Mouse (Mus musculus) G1E (cell line): ENCODE data around the gene Syna. TPM values are rescaled to one million over a fixed set of nuclear protein-coding genes. Genes with fewer than 3 reads are reported as not detected.
A peak's percentile ranks its signal among the peaks of the same experiment; 100 is the strongest.

Experiments used
- ATAC-seq: 2 replicates; pipeline ENCODE4 v1.8.0; 2016; ENCODE audit warnings: mild to moderate bottlenecking; ENCODE audit not compliant: insufficient number of reproducible peaks, poor library complexity, low FRiP score, severe bottlenecking; ENCODE audit errors: extremely low read depth
- DNase-seq: peaks from one replicate; pipeline ENCODE4 v3.0.0; 2012; ENCODE audit warnings: low spot score
- H3K27me3 ChIP-seq: 2 replicates; pipeline ENCODE4 v1.6.1; 2012; ENCODE audit warnings: mild to moderate bottlenecking, low read length, inconsistent platforms; ENCODE audit not compliant: insufficient read depth
- H3K36me3 ChIP-seq: replicated peaks from 2 replicates; pipeline ENCODE3; 2012; ENCODE audit warnings: mild to moderate bottlenecking, inconsistent platforms
- H3K4me1 ChIP-seq: 2 replicates; pipeline ENCODE4 v1.6.1; 2012; ENCODE audit warnings: low read depth, low read length, inconsistent platforms, mixed read lengths; ENCODE audit not compliant: insufficient read depth
- H3K4me3 ChIP-seq: 2 replicates; pipeline ENCODE4 v1.5.1; 2012; ENCODE audit warnings: low read depth, mild to moderate bottlenecking, inconsistent platforms, low read length, moderate library complexity, mixed read lengths
- H3K9me3 ChIP-seq: replicated peaks from 2 replicates; pipeline ENCODE4 v1.6.1; 2012; ENCODE audit warnings: inconsistent platforms
- CTCF ChIP-seq: IDR thresholded peaks from 2 replicates; pipeline ENCODE4 v1.5.1; 2012; ENCODE audit warnings: low read depth, low read length, inconsistent platforms, mixed read lengths
- GATA1 ChIP-seq: IDR thresholded peaks from 2 replicates; pipeline ENCODE4 v1.6.1; 2012; ENCODE audit warnings: borderline replicate concordance, low read length, inconsistent platforms, mixed read lengths
- GATA2 ChIP-seq: IDR thresholded peaks from 2 replicates; pipeline ENCODE4 v1.6.1; 2012; ENCODE audit warnings: low read depth, low read length, inconsistent platforms, borderline replicate concordance
- POLR2AphosphoS5 ChIP-seq: IDR thresholded peaks from 2 replicates; pipeline ENCODE4 v1.6.1; 2012; ENCODE audit warnings: low read depth, low read length, inconsistent platforms; ENCODE audit not compliant: insufficient replicate concordance
- TAL1 ChIP-seq: conservative IDR thresholded peaks from 2 replicates; pipeline ENCODE4 v1.6.1; 2012; ENCODE audit warnings: low read depth, low read length, inconsistent platforms, mixed read lengths
- polyA plus RNA-seq: library from polyadenylated mRNA; stranded (reverse); fragments of >175 nt; gene quantifications from 2 replicates; pipeline ENCODE4 v1.2.3, GENCODE M21; 2012
- total RNA-seq, 2 experiments: library from RNA; stranded (forward) in 1 of 2; stranded (reverse) in 1 of 2; fragments of 200-1000 nt in 1 of 2; fragments of >200 nt in 1 of 2; fragmentation: Nextera tagmentation in 1 of 2; gene quantifications; 2 replicates each; pipeline ENCODE4 v1.2.3; 2014 to 2017

Syna gene
- total and polyA plus RNA-seq, 3 experiments = 0.11 TPM; not detected in 2

- no peak for TF ChIP-seq GATA1
- TF ChIP-seq CTCF = no peak
- no peak for TF ChIP-seq GATA2
- TF ChIP-seq TAL1 = no peak
- TF ChIP-seq POLR2AphosphoS5 = no peak
These were observed 4.4 kb downstream of the Syna start for GRCm38 (mm10) chr5:134555463-134556164.

GRCm38 (mm10) chr5:134553951-134554546, 5.9 kb downstream of the Syna start:
- no peak for ATAC-seq
- no peak for DNase-seq
- no peaks in the 10 kb centered on the region for H3K9me3 ChIP-seq
- peaks cover 30% of the 10 kb centered on the region for H3K27me3 ChIP-seq
- peaks cover 13% of the 10 kb centered on the region for H3K4me1 ChIP-seq
- H3K36me3 ChIP-seq = no peaks in the 10 kb centered on the region
- H3K4me3 ChIP-seq = no peak overlapping the region
- TF ChIP-seq CTCF = no peak

More at GRCm38 (mm10) chr5:134555463-134556164, 4.4 kb downstream of the Syna start:
- Histone ChIP-seq H3K36me3 (no peaks in the 10 kb centered on the region), H3K4me3 (no peak overlapping the region), H3K4me1 (peaks cover 13% of the 10 kb centered on the region), H3K27me3 (peaks cover 27% of the 10 kb centered on the region), H3K9me3 (no peaks in the 10 kb centered on the region)
- ATAC-seq = no peak
- no peak for DNase-seq

DNA sequence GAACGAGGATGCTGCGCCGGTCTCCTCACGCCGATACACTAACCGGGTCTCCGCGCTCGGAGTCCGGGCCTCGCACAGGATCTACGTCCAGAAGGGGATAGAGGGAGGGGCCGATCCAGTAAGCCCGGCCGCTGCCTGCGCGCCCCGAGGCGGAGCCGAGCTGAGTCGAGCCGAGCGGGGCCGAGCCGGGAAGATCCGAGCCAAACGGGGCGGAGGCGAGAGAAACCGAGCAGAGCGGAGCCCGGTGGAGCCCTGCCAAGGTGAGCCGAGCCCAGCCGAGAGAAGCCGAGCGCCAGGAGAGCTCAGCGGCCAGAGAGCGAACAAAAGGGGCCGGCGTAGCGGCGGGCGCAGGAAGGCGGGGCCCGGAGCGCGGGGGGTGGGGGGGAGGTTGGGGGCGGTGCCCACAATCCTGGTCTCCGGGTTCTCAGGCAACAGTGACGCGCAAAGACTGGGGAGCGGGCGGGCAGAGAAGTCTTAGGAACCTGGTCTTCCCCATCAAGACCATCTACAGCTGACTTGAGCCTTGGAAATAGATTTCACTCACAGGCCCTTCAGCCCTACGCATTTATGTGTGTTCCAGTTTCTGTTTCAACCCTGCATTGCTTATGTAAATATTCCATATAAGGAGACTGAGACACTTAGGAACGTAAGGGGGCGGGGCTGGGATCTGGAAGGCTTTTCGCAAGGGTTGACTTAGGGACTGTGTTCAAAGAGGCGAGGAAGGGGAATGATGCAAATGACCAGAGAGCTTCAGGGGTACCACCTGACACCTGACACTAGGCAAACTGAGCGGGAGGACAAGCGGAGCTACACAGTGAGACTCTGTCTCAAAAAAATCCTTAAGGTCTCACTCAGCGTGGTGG, 7.6 kb downstream of the Syna start, which contains the start of gene Clip2:
Gene Clip2, minus strand, starts transcription at position 325 of the 863 bp plus-strand sequence.
- H3K9me3 ChIP-seq = no peaks in the 10 kb centered on the region
- H3K36me3 ChIP-seq = no peaks in the 10 kb centered on the region
- peak; percentile 64 for DNase-seq
- TF ChIP-seq GATA2 (no peak), CTCF (no peak), POLR2AphosphoS5 (no peak), GATA1 (no peak), TAL1 (no peak)
- ATAC-seq = peak; percentile 70
- H3K27me3 ChIP-seq = peaks cover 30% of the 10 kb centered on the region
- H3K4me3 ChIP-seq = peak within 1 kb of the TSS; percentile 67
- peaks cover 13% of the 10 kb centered on the region for H3K4me1 ChIP-seq

- no peak for TF ChIP-seq GATA2
- no peak for TF ChIP-seq TAL1
- TF ChIP-seq POLR2AphosphoS5 = no peak
- TF ChIP-seq GATA1 = no peak
- TF ChIP-seq CTCF = no peak
- no peaks in the 10 kb centered on the region for H3K36me3 ChIP-seq
- DNase-seq (no peak), ATAC-seq (no peak)
- peak overlapping the region; percentile 67 for H3K4me3 ChIP-seq
- no peaks in the 10 kb centered on the region for H3K9me3 ChIP-seq
- H3K4me1 ChIP-seq = peaks cover 13% of the 10 kb centered on the region
- peaks cover 30% of the 10 kb centered on the region for H3K27me3 ChIP-seq
These were observed 8.5 kb downstream of the Syna start for GRCm38 (mm10) chr5:134551233-134552109.

DNA sequence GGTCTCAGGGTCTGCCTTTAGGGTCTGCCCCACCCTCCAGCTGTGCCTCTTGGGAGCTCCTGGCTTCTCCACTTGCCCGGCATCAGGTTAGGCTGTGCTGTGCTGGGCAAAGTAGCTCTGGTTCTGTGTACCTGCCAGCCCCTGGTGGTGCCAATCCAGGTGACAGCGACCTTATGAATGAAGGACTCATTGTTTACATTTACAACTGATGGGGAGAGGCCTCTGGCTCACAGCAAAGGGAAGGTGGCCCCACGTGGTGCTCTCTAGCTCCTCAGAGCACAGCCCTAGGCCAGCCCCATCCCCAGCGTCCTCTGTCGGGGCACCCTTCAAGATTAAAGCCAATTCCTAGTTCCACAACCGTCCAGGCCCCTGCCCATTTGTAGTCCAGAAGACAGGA, 9.1 kb downstream of the Syna start:
- Histone ChIP-seq H3K4me1 (peaks cover 13% of the 10 kb centered on the region), H3K4me3 (no peak overlapping the region), H3K36me3 (no peaks in the 10 kb centered on the region), H3K9me3 (no peaks in the 10 kb centered on the region), H3K27me3 (peaks cover 30% of the 10 kb centered on the region)
- DNase-seq = no peak
- ATAC-seq = no peak
- no peak for TF ChIP-seq POLR2AphosphoS5
- no peak for TF ChIP-seq TAL1
- no peak for TF ChIP-seq GATA2
- TF ChIP-seq GATA1 = no peak
- no peak for TF ChIP-seq CTCF

DNA sequence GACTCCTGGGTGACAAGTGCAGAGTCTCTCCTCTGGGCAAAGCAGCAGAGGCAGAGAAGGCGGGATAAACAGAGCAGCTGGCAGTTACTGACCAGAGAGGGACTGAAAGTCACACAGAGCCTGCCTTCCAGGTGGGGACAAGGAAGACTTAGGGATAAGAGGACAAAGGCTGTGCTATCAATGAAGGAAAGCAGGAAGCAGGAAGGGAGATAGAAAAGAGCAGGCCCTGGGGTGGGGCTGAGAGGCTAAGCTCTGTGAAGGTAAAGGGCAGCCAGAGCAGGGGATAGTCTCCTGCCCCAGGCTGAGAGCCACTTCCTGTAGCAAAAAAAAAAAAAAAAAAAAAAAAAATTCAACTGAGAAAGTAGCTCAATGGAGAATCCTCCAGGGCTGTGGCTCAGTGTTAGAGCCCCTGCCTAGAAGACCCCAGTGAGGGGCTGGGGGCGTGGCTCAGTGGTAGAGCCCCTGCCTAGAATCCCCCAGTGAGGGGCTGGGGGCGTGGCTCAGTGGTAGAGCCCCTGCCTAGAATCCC, 10.3 kb downstream of the Syna start:
- H3K4me3 ChIP-seq = no peak overlapping the region
- no peak for TF ChIP-seq GATA1
- no peak for TF ChIP-seq GATA2
- no peak for TF ChIP-seq CTCF
- no peak for TF ChIP-seq TAL1
- no peak for TF ChIP-seq POLR2AphosphoS5

More for the DNA sequence above, 10.3 kb downstream of the Syna start:
- H3K36me3 ChIP-seq = no peaks in the 10 kb centered on the region
- peaks cover 13% of the 10 kb centered on the region for H3K4me1 ChIP-seq
- peaks cover 27% of the 10 kb centered on the region for H3K27me3 ChIP-seq
- ATAC-seq (no peak), DNase-seq (no peak)
- no peaks in the 10 kb centered on the region for H3K9me3 ChIP-seq
